Mouse (Mus musculus) cerebellum, postnatal 36 days (tissue): ENCODE data around the gene Gabra6.

Experiments
- DNase-seq, 2 experiments: peaks; one replicate each; pipeline ENCODE4 v3.0.0; 2021 to 2022; ENCODE audit warnings: mixed read lengths in 2 of 2

The Gabra6 gene

GRCm38 (mm10) chr11:42320882-42321281, at the start of gene Gabra6:
TSS of gene Gabra6 (minus strand) at chr11:42321072.
- peak; percentile 57 to 81 for DNase-seq

DNA sequence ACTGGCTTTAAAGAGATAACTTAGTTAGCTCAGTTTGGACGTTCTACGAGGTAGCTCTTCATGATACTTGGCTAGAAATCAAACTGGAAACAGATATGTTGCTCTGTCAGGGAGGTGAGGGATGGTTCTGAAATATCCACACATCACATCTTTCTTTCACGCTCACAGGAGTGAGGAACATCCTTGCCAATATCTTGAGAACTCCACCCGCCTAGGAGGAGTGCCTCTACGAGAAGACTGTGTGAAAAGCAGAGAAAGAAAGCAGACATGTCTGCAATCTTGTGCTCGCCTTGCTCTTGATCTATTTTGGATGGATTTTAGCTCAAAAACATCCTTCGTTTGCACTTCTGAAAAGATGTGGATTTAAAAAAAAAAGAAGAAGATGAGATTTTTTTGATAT, 44.7 kb upstream of the Gabra6 start:
- DNase-seq, result no peak

DNA sequence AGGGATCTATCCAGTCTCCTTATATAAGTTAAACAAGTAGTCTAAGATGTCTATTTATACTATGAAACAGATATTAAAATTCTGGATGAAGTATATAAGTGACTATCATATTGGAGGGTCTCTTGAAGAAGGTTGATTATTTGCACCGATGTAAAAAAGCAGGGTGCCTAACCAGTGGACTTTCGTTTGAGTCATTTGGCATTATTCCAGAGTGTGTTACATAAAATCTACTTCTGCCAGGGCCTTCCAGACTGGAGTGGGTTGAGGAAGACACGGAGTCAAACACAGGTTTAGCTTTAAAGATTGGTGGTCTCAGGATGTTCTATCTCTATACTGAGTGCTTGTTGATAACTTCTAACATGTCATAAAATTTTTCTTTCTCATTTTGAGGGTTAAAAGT, 11.2 kb upstream of the Gabra6 start:
- DNase-seq, result no peak

DNA sequence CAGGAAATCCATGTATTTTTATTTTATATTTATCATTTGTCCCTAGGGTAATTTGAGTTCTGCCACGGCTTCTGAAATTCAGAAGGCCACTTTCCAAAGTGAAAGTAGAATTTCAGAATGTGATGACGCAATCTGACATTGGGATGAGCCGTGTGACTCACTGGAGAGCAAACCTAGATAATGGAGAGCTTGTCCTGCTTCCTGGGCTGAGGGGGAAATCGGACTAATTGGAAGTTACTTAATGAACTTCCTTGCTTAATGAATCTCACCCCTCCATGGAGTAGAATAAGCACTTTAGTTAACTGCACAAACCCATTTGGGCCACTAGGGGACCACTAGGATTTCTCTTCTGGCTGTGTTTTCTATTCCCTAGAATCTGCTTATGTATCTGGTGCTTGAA, 5.4 kb upstream of the Gabra6 start:
- no peak for DNase-seq

DNA sequence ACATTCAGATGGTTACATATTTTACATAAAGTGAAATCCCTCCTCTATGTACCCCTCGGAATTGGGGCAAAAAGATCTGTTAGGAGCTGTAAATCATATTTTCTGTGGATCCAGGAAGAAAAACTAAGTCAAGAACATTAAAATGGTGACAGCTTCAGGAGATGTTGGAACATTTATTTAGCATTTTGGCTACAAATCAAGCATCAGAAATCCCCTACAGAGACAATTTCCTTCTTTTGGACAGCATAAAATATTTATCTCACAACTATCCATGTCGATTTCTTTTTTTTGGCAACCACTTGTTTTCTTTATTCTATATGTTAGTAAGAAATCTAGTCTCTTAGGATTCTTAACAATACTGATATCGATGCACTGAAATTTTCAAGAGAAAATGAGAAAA, 688 bp upstream of the Gabra6 start:
- no peak for DNase-seq

DNA sequence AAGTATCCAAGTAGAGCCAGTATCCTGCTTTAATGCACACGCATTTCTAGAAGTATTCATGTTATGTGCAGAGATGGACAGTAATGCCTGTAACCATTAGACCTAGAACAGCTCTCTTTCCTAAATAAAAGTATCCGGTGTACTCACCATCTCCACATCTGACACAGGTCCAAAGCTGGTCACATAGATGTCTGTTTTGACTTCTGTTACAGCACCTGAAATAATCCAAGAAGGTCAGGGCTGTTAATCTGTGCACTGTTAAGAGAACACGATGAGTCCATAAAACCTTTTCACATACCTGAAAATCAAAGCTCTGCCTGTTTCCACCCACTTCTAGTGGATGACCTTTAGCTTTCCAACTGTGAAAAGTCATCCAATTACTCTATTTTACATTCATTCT, 1.4 kb downstream of the Gabra6 start:
- peak in 1 of 2 experiments; percentile 53 for DNase-seq

DNA sequence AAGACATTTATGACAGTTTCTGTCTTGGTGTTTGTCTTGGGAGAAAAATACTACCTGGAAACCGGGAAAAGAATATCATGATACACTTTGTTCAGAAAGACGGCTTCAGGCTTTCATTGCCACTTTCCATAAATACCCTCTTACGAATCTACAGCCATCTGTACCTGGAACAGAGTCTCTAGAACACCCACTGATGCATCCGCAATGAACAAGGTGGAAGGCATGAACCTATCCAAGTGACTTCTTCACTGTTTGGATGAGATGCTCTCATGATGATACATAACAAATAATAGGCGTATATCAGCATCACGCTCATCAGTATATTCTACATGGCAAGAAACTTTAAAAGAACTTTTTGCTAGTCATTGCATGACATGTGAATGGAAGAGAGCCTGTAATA, 1.8 kb downstream of the Gabra6 start:
- peak; percentile 54 to 76 for DNase-seq

- peak in 1 of 2 experiments; percentile 43 for DNase-seq
Measured at GRCm38 (mm10) chr11:42317985-42318384, 2.9 kb downstream of the Gabra6 start.

DNA sequence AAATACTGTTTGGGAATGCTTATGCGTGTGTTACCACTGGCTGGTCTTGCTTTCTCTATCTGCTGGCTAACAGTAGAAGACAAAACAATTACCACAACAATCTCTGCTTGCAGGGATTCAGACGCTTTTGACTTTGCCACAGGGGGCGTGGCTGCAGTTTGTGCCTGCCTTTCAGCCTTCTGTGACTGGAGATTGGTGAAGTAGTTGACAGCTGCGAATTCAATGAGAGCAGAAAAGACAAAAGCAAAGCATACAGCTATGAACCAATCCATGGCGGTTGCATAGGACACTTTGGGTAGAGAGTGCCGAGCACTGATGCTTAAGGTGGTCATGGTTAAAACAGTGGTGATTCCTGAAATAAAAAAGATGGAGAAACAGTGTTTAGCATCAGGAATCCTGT, 6.0 kb downstream of the Gabra6 start:
- peak; percentile 65 to 66 for DNase-seq

DNA sequence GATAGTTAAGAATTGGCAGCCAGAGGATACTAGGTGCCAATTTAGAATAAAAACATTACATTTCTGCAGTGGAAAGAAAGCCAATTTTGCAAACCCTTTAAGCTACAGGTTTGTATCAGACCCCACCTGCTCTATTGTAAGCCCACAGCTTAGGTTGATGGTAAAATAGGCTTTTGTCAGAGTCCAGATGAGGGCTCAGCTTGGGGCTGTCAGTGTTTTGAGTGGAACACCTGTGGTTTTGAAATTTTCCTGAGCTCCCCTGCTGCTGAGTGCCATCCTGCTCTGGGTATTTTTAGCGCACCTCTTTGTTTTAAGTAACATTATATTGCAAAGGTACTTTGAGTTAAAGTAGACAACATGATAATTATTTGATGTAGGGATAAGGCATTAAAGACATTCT, 10.0 kb downstream of the Gabra6 start:
- peak; percentile 68 to 78 for DNase-seq

DNA sequence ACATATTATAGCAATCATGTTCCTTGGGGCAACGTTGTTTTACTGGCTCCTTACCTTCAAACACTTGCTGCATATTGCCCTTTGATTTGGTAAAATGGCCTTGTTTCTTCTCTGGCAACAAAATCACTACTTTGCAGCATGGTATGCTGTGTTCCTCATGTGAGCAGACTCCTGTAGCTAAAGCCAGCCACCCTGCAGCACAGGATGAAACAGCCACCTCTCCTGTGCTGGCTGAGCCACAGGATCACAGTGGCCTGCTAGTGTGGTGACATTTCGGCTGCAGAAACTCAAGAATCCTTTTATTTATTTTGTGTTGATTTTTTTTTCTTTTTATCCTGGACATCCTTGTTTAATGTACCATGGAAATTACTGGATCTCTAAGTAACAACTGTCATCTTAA, 11.8 kb downstream of the Gabra6 start:
- peak; percentile 19 to 39 for DNase-seq

DNA sequence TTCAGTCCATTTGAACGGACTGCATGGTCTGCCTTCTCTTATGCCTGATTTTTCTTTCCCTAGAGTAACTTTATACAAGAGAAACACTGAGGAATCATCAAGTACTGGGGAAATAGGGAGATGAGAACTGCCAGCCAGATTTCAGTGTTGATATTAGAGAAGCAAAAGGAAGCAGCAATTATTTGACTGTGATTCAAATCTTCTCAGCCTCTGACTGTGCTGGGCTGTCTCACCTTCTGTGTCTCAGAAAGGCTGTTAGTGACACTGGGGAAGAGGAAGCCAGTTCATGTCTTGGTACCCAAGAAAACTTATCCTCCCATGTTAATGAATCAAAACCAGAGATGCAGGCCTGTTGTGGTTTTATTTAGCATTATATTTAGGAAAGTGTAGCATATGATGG, 14.8 kb downstream of the Gabra6 start:
- peak; percentile 19 to 38 for DNase-seq

DNA sequence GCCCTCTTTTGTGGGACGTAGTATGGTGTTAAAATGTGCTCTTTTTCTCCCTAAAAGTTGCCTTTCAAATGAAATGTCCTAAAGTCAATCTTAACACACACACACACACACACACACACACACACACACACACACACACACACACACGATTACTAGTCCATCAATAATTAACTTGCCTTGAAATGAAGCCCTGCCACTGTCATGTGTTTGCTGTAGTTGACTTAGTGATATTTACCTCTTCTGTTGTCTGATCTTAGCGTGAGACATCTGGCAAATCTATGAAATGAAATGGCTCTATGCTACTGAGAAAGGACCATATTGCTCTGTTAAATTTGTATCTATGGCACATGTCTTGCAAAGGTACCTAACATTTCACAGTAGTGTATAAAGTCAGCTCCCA, 61.9 kb downstream of the Gabra6 start:
- DNase-seq, result no peak
